Mouse (Mus musculus): ENCODE data around the gene Polm.
A peak's percentile ranks its signal among the peaks of the same experiment; 100 is the strongest.

Gene Polm

DNA sequence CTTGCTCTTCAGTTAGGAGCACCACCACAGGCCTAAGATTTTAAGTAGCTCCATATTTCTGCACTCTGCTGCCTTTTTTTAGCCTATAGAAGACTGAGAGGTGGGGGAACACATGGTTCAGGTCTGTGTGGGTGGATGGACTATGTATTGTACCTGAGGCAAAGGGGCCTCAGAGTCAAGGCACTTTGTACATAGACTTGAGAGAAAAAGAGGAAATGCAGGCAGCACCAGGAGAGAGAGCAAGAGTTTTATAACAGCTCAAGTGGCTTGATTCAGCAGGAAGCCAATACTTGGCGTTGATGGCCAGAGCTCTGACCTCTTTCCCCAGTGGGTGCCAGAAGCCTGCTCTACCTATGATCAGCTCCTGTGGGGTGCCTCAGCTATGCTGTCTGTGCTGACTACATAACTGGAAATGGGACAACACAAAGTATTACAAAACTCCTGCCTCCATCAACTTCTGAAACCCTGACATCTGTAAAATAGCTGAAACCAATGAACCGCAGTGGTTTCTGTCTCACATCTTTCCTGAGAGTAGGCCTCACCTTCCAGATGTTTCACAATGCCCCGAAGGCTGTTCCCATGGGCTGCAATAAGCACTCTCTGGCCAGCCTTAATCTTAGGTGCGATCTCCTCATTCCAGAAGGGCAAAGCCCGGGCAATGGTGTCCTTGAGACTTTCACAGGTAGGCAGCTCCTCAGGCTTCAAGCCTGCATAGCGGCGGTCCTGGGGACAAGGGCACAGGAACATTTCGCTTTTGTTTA, 35.2 kb downstream of the Polm start:
- DNase-seq: peak; percentile 26

DNA sequence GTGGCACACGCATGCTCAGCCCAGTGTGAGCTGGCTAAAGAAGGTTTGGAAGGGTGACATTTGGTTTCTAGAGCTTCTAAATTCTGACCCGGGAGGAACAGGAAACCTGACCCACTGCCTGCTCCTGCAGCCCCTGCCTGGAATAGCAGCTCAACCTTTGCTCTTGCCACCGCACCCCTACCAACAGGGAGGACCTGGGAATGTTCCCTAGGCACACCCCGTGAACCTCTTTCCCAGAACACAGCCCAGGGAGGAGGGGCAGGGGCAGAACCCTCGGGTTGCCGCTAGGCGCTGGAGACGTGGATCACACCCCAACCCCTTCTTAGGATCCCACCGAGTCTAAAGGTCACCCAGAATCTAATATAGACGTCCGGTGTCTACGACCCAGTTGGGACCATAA, 35.8 kb downstream of the Polm start:
- no peak for DNase-seq

DNA sequence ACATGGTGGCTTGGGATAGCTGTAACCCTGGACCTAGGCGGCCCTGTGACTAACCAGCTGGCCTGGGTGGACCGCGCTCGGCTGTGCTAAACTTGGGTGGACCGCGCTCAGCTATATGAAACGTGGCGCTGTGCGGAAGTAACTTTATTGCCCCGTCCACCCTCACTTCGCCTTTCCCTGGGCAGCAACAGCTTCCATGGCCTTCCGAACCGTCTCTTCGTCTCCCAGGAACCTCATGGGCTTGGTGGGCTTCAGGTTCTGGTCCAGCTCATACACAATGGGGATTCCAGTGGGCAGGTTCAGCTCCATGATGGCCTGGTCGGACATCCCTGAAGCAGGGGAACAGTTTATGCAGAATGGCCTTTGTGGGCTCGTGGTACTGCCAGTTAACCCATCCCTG, 36.3 kb downstream of the Polm start:
- DNase-seq: no peak

DNA sequence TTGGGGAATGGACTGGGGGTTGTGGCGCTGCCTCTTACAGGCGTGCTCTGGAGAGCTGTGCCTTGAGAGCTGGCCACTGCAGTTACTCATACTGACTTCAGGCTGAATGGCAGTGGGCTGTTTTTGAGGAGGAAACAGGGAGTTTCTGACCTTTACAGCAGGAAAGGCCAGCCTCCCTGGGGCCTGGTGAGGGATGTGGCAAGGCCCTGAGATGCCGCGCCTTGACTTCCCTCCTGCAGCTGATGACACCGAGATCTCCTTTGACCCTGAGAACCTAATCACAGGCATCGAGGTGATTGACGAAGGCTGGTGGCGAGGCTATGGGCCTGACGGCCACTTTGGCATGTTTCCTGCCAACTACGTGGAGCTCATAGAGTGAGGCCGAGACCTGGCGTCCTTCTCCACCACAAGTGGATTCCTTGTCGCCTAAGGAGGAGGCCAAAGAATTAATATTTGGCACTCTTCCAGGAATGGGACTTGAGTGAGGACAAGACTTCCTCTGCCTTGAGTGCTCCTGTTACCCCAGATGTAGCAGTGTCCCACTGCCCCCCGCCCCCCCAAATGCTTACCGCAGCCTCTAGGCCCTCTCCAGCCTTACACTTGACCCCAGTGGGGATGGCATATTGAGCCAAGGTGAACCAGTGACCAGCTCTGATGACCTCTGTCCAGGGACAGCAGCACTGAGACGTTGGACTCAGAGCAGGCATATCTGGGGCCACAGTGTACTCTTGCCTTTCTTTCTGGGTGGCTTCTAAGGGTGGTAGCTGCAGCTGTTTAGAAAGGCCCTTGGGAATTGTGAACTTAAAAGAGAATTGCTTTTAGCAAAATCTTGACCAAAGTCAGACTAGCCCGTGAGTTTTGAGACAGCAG, 38.0 kb downstream of the Polm start:
- no peak for DNase-seq

DNA sequence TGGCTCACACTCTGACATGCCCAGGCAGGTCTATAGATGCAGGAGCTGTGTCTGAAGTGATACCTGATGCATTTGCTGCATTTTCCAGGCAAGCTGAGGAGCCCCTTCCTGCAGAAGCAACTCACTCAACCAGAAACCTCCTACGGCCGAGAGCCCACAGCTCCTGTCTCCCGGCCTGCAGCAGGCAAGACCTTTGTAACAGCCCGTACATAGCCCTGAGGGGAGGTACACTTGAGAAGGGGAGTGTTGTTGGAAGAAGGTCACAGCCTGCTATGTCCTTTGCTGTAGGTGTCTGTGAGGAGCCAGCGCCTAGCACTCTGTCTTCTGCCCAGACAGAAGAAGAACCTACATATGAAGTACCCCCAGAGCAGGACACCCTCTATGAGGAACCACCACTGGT, 39.9 kb downstream of the Polm start:
- DNase-seq: no peak

DNA sequence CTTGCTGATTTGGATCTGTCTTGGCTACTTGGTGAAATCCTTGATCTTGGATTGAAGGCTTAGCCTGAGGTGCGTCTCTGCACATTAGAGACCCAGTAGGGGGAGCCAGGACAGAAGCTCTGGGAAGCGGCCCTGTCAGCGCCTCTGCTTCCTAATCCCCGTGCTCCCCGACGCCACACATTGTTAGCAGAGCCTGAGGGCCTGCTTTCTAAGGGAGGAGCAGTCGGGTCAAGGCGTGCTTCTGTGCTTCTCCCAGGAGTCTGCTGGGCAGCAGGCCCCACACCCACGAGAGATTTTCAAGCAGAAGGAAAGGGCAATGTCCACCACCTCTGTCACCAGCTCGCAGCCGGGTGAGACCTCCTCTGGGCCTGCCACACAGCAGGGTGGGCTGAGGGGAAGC, 40.4 kb downstream of the Polm start:
- DNase-seq: no peak

DNA sequence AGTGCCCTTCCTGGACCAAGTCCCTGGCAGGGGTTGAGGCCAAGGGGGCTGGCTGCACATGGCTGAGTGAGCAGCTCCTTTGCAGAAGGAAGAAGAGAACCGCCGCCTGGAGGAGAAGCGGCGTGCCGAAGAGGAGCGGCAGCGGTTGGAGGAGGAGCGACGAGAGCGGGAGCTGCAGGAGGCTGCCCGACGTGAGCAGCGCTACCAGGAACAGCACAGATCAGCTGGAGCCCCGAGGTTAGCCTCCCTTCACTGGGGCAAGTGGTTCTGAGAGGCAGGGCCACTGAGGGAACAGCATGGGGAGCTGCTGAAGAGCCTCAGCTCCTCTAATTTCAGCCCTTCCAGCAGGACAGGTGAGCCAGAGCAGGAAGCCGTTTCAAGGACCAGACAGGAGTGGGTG, 40.9 kb downstream of the Polm start:
- no peak for DNase-seq

DNA sequence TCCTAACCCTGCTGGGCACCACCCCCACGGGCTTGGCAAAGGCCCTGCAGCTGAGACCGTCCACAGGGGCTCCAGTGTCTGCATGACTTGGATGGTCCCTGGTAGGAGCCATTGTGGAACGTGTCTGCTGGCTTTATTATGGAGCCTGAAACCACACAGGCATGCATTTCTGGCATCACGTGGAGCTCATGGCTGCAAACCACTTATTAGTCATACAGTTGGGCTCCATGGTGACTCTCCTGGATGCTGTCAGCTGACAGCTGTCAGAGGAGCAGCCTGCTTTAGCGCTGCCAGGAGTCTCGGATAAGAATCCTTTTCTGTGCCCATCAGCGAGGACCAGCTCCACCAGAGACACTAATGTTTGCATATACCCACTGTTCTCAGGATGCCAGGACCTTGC, 42.1 kb downstream of the Polm start:
- DNase-seq: no peak

DNA sequence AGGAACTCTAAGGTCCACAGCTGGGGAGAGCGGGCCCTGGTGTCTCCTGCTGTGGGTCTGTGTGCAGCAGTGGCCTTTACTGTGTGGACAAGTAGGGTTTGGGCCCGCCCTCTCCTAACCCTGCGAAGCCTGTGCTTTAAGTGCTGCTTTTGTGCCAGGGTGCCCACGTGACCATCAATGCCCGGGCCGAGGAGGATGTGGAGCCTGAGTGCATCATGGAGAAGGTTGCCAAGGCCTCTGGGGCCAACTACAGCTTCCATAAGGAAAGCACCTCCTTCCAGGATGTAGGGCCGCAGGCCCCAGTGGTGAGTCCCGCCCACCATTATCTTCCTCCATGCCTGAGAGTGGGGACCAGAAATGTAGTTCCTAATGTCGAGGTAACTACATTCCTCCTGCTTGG, 42.5 kb downstream of the Polm start:
- no peak for DNase-seq

DNA sequence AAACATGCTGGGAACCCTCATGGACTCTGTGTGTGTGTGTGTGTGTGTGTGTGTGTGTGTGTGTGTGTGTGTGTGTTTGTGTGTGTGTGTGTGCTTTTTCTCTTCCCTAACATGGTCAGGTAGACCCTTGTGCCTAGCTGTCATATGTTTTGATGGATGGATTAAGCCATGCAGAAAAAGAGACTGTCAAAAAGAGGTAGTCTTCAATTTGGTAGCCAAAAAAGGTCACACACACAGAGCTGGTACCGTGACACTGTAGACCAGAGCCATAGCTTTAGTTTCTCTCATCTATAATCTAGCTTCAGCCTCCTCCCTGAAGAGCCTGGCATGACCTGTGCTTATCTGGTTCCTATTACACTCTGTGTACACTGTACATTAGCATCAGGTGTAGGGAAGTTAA, 47.4 kb downstream of the Polm start:
- no peak for DNase-seq

DNA sequence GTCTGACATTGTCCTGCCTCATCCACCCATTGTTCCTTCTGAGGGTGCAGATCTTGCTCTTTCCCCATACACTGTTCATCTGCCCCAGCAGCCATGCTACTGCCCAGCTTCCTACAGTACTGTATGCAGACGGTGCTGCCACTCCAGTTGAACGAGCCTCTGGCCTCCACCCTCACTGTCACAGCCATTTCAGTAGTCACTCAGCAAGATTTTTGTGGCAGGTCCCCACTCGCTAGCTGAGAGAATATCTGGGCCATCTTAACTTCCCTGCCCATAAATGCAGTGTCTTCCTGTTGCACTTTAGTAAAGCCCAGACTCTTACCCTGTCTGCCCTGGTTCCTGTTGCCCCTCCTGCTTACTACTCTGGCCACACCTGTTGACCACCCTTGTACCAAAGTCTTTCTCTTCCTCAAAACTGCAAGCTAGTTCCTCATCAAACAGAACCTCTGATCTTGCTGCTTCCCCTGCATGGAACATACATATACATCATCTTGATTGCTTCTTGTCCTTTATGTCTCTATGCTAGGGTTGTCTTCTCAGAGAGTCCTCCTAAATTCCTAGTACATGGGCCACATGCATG, 48.0 kb downstream of the Polm start:
- DNase-seq: no peak

DNA sequence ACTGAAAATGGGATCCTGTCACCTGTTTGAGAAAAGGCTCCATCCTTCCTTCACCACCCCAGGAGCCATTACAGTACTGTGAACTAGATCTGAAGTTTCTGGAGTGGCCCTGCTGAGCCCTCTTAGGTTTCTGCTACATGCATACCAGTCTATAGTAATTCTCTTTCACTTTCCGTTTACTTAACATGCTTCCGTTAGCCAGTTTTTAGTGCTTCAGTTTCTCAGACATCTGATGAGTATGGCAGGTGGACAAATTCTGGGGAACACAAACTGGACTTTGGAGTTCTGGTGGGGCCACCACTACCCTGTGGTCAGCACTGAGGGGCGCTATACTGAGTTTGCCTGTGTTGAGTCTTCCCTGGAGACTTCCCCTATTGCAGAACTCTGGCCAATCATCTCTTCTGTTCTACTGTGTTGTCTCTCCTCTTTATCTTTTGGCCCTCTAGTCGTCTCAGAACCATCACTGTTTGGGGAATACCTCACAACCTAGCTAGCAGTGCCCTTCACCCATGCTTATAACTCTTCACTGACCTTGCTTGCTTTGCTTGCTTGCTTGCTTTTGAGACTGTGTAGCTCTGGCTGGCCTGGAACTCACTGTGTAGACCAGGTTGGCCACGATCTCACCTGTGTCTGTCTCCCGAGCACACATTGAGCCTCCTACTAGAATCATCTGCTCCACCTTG, 48.6 kb downstream of the Polm start:
- DNase-seq: peak; percentile 27

DNA sequence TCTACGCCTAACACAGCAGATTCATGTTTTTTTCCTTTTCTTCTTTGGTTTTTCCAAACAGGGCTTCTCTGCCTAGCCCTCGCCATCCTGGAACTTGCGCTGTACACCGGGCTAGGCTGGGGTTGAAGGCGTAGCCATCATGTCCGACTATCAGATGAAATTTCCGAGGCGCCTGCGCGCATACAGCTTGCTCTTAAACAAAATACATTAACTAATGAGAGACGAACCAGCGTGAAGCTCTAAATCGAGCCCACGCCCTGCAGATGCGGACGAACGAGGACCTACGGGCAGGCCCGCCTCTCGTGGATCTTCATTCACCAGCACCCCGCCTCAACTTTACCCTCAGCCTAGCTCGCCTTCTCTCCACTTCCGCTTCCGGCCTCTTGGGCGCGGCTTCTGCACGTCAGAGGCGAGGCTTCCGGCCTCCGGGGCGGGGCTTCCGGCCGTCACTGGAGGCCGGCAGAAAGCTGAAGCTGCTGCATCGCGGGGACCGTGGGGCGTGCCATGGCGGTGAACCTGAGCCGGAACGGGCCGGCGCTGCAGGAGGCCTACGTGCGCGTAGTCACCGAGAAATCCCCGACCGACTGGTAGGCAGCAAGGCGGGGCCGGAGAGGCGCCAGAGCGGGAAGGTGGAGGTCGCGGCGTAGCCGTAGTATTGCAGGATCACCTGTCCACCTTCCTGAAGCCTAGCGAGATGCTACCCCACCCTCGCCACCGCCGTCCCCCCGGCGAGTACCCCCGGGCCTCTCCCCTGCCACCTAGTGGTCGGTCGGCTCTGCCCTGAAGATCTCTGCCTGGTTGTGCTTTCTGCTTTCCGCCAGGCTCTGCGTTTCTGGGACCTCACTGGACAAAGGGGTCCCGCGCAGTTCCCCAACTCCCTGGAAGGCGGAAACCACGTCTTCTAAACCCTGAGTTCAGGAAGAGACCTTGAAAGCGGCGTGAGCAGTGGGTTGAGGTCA, 49.5 kb downstream of the Polm start, which contains the start of gene Dbnl:
Gene Dbnl, plus strand, starts transcription at position 433 of the 959 bp plus-strand sequence.
- peak; percentile 97 for DNase-seq

DNA sequence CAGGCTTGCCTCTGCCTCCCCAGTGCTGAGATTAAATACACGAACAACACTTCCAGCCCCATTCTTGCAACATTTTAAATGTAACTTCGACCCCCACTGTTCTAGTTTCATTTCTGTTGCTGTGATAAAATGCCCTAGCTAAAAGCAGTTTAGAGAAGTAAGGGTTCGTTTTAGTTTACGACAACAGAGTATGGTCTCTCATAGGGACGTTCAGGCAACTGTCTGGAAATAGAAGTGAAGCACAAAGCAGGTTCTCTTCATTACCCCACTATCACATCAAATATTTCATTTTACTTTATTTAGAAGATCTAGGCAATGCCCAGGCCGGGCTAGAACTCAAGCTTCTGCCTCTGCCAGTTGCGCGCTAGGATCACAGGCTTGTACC, 50.2 kb downstream of the Polm start:
- DNase-seq: no peak

DNA sequence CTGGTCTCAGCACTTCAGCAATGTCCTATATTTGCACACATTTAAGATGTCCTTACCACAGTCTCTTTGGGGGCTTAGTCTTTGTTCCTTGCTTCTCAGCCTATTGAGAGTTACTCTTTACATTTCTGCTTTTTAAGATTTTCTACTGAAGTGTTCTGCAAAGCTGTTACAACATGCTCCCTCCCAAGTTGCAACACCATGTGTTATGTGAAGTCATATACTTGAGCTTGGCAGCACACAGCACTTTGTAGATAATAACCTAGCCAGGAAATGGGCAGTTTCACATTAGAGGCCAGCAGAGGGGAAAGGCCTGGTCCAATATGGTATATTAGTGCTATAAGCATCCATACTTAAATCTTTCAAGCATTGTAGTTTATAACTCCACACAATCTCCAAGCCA, 52.1 kb downstream of the Polm start:
- DNase-seq: no peak

DNA sequence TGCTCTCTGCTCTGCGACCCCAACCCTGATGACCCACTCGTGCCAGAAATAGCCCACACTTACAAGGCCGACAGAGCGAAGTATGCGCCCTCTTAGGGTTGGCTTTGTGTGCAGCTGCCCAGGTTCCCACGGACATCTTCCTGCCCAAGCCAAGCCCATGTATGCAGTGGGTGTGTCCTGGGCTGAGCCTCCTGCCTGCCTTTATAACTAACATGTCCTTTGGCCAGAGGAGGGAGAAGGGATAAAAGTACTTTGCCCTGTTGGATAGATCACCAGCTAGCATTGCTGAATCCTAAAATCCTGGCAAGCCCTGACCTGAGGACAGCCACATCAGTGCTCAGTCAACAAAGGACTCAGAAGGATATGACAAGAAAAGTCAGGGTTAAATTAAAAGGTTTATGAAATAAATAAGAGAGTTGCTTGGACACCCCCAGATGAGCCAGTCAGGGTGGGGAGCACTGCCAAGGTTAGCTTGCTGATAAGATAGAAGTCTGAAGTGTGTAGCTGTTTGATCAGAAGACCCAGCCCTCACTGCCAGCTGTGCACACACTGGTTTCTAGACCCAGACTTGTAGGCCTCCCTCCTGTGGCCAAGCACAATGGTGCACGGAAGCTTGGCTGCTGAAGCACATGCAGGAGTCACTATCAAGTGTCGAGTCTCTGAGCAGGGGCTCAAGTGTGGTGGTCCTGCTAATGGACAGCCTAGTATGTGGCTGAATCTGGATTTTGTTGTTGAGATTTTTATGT, 55.4 kb downstream of the Polm start:
- DNase-seq: peak; percentile 69

DNA sequence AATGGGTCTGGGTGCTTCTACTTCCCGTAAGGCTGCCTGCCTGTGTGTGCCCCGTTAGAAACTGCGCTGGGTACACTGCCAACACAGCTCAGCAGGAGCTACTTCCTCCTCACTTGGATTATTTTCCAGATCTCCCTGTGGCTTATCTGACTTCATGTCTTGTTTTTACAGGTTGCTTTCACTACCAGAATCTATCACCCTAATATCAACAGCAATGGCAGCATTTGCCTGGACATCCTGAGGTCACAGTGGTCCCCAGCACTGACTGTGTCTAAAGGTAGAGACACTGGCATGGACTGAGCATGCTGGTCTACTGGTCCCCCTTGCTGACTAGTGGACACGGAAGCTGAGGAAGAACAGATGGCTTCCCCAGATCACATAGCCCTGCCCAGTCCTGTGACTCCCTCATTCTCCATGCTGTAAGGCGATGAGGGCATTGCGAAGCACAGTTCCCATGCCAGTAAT, 57.7 kb downstream of the Polm start:
- DNase-seq: no peak

DNA sequence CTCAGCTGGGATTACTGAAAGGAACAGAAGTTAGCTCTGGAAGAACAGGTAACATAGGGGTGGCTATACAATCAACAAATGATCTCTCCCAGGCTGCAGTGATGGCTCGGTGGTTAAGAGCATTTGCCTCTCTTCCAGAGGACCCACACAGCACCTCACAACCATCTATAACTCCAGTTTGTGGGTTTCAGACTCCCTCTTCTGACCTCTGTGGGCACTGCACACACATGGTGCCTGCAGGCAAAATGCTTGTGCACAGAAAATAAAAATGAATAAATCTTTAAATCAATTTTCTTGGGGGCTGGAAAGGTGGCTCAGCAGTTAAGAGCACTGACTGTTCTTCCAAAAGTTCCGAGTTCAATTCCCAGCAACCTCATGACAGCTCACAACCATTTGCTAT, 59.3 kb downstream of the Polm start:
- DNase-seq: no peak
